In the genomic region with DNA sequence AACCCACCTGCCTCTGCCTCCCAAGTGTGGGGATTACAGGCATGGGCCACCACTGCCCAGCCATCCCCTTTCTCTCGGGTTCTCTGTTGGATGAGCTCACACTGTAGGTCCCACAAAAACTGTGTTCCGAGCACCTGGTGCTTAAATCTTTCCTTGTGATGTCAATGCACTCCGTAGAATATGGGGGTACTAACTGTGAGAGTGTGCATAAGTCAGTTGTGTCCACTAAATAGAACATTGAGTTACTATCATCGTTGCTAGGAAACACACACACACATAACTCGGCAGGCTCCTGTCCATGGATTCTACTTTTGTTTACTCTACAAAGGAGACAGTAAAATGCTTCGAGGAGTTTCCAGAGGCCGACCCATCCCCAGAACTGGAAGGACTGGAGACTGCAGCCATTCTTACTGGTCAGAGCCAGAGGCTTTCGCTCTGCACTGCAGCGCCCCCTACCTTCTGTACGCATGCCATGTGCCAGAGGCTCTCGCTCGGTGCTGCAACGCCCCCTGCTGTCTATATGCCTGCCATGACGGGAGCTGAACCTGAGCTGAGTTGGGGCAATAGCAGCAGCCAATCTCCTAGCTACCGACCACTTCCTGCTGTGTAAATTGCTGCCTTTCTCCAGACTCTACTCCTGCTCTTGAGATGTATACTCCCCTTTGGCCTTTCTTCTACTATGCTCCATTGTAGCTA, we compare ENCODE assay signal across 8 mouse cellular contexts. TPM values are rescaled to one million over a fixed set of nuclear protein-coding genes. Genes with fewer than 3 reads are reported as not detected.
DNase-seq lines count a peak whose midpoint lies in the region; ATAC-seq and TF ChIP-seq lines count a peak whose summit lies in the region.

No protein-coding gene starts in this region.

- H3K36me3 ChIP-seq in C2C12 (ENCODE audit: control insufficient read depth, insufficient read depth), result no peaks in the 10 kb centered on the region
- peaks cover 10% of the 10 kb centered on the region; the same call in 1 of the 2 replicates for H3K36me3 ChIP-seq in heart, embryonic 12.5 days
- H3K36me3 ChIP-seq in kidney, embryonic 16.5 days (ENCODE audit: insufficient read depth, low read length), result no peaks in the 10 kb centered on the region
- H3K36me3 ChIP-seq in liver, adult 2 months (ENCODE audit: control insufficient read depth, insufficient read depth, low read length), result no peaks in the 10 kb centered on the region
- H3K36me3 ChIP-seq in myocyte (ENCODE audit: control insufficient read depth, insufficient read depth), result no peaks in the 10 kb centered on the region

- ATAC-seq in erythroblast, adult 5-6 weeks (replicated peaks; ENCODE audit: low FRiP score, poor library complexity, severe bottlenecking), result peak; percentile 91
- ATAC-seq in heart, embryonic 12.5 days (ENCODE audit: insufficient number of reproducible peaks, low FRiP score), result peak; percentile 82
- ATAC-seq in kidney, embryonic 16.5 days (ENCODE audit: low FRiP score, low TSS enrichment), result peak; percentile 89

- H3K9me3 ChIP-seq in heart, embryonic 12.5 days (replicated peaks), result no peaks in the 10 kb centered on the region
- H3K9me3 ChIP-seq in kidney, embryonic 16.5 days (ENCODE audit: low read length), result no peaks in the 10 kb centered on the region

- no peak overlapping the region for H3K9ac ChIP-seq in heart, embryonic 12.5 days
- H3K9ac ChIP-seq in kidney, embryonic 16.5 days (replicated peaks; ENCODE audit: low read length), result no peak overlapping the region; the same call in 1 of the 2 replicates
- no peak overlapping the region for H3K9ac ChIP-seq in liver, adult 2 months (ENCODE audit: low read depth, low read length)

- 0 out of 2 replicates have a peak overlapping the region, but pooled peaks have one; percentile 1 for H3K4me2 ChIP-seq in heart, embryonic 12.5 days
- no peak overlapping the region for H3K4me2 ChIP-seq in kidney, embryonic 16.5 days (replicated peaks; ENCODE audit: low read depth, low read length)
- peak overlapping the region; percentile 31 for H3K4me2 ChIP-seq in myocyte (ENCODE audit: low read depth)

- H3K4me3 ChIP-seq in C2C12 (ENCODE audit: insufficient read depth, poor library complexity, severe bottlenecking) (no peak overlapping the region), myocyte (no peak overlapping the region)
- no peak overlapping the region for H3K4me3 ChIP-seq in heart, embryonic 12.5 days
- H3K4me3 ChIP-seq in kidney, embryonic 16.5 days (ENCODE audit: low read length), result no peak overlapping the region
- no peak overlapping the region for H3K4me3 ChIP-seq in liver, adult 2 months (ENCODE audit: insufficient read depth, low read depth, low read length)

- TF ChIP-seq POLR2A in liver, adult 2 months (IDR thresholded peaks at IDR 0.05; ENCODE audit: extremely low read depth, insufficient read depth, low read length), result no peak
- TF ChIP-seq POLR2A in myocyte (IDR thresholded peaks at IDR 0.05; ENCODE audit: insufficient read length, low read depth), result no peak

- H3K79me2 ChIP-seq in C2C12 (ENCODE audit: control insufficient read depth, insufficient read depth), result no peaks in the 10 kb centered on the region
- H3K79me2 ChIP-seq in liver, adult 2 months (ENCODE audit: control insufficient read depth, insufficient read depth, low read length), result no peaks in the 10 kb centered on the region
- no peaks in the 10 kb centered on the region for H3K79me2 ChIP-seq in myocyte (ENCODE audit: control insufficient read depth, insufficient read depth)

- H3ac ChIP-seq in C2C12 (ENCODE audit: control insufficient read depth, insufficient read length, low read depth) (no peak overlapping the region), myocyte (ENCODE audit: control insufficient read depth, insufficient read length) (no peak overlapping the region)

- TF ChIP-seq CTCF in C2C12 (IDR thresholded peaks at IDR 0.05; ENCODE audit: control insufficient read depth, insufficient read depth, insufficient read length), result peak; percentile 100
- TF ChIP-seq CTCF in liver, adult 2 months (IDR thresholded peaks at IDR 0.05; ENCODE audit: low read depth, low read length), result peak; percentile 100

- no peaks in the 10 kb centered on the region for H3K27me3 ChIP-seq in C2C12 (ENCODE audit: control insufficient read depth, insufficient read depth, insufficient read length)
- peaks cover 21% of the 10 kb centered on the region for H3K27me3 ChIP-seq in heart, embryonic 12.5 days (replicated peaks)
- no peaks in the 10 kb centered on the region for H3K27me3 ChIP-seq in kidney, embryonic 16.5 days (ENCODE audit: insufficient read depth, low read length)
- no peaks in the 10 kb centered on the region for H3K27me3 ChIP-seq in liver, adult 2 months (ENCODE audit: control insufficient read depth, insufficient read depth, low read length)
- H3K27me3 ChIP-seq in myocyte (ENCODE audit: control insufficient read depth, insufficient read depth, insufficient read length), result no peaks in the 10 kb centered on the region

- no peaks in the 10 kb centered on the region for H3K79me3 ChIP-seq in C2C12 (ENCODE audit: low read depth)

- H3K4me1 ChIP-seq in heart, embryonic 12.5 days (replicated peaks), result no peaks in the 10 kb centered on the region; the same call in 1 of the 2 replicates
- H3K4me1 ChIP-seq in kidney, embryonic 16.5 days (ENCODE audit: insufficient read depth, low read length), result no peaks in the 10 kb centered on the region
- H3K4me1 ChIP-seq in liver, adult 2 months (ENCODE audit: control insufficient read depth, insufficient read depth, low read length), result no peaks in the 10 kb centered on the region

- H3K27ac ChIP-seq in heart, embryonic 12.5 days (ENCODE audit: poor library complexity, severe bottlenecking), result no peak overlapping the region
- no peak overlapping the region for H3K27ac ChIP-seq in kidney, embryonic 16.5 days (ENCODE audit: low read length)
- no peak overlapping the region for H3K27ac ChIP-seq in liver, adult 2 months (replicated peaks; ENCODE audit: insufficient read depth, low read depth, low read length)

- WGBS in heart, embryonic 12.5 days, result 25% methylated on average over 15 of the region's 15 CpGs
- WGBS in kidney, embryonic 16.5 days, result 22% methylated on average over 15 of the region's 15 CpGs
- WGBS in liver, adult 2 months, result 23% methylated on average over 15 of the region's 15 CpGs

- DNase-seq in brain, adult 2 months (ENCODE audit: low read depth, low spot score), result peak; percentile 96
- peak; percentile 74 for DNase-seq in liver, adult 2 months (ENCODE audit: extremely low read depth, low read depth, low spot score)
- peak; percentile 92 to 98 for DNase-seq in spleen, postnatal 4 days (ENCODE audit: low spot score in 2 of 2)

TF ChIP-seq in C2C12, 6 proteins besides CTCF, POLR2A, EP300 and RAD21 (continues in another document):
- peak; percentile 100 for TF ChIP-seq MAX (IDR thresholded peaks at IDR 0.05)

RNA-seq across cellular contexts. Expression of a gene that starts 8.1 kb away (rescaled TPM):
- 17.6 TPM for polyA plus RNA-seq in C2C12 (2012; fragmentation: generic; extraction: Trizol)
- total RNA-seq in erythroblast, adult 5-6 weeks (2015; ENCODE audit: low replicate concordance), result 0.58 and 5.0 TPM in 2 replicates
- total RNA-seq in erythroblast, adult 5-6 weeks (2017; ENCODE audit: low replicate concordance), result 0.60 and 1.3 TPM in 2 replicates
- 23.2 and 24.9 TPM in 2 replicates for polyA plus RNA-seq in heart, embryonic 12.5 days (2016; fragmentation: Nextera tagmentation; extraction: Ambion mirVana)
- polyA plus RNA-seq in kidney, embryonic 16.5 days (2015; fragmentation: Nextera tagmentation; extraction: Ambion mirVana), result 44.0 and 46.9 TPM in 2 replicates
- 3.1 and 5.7 TPM in 2 replicates for total RNA-seq in liver, adult 2 months (2014; rRNA removed)
- 25.1 and 28.3 TPM in 2 replicates for polyA plus RNA-seq in liver, adult 2 months (2012; rRNA removed)
- 19.7 TPM for polyA plus RNA-seq in myocyte (2012; fragmentation: generic; extraction: Trizol)

RNA-seq across cellular contexts. Expression of a gene that starts 8.2 kb away (rescaled TPM):
- polyA plus RNA-seq in C2C12 (2012; fragmentation: generic; extraction: Trizol) (187 TPM), myocyte (2012; fragmentation: generic; extraction: Trizol) (179 TPM)
- total RNA-seq in erythroblast, adult 5-6 weeks (2015; ENCODE audit: low replicate concordance), result 22.8 and 28.4 TPM in 2 replicates
- total RNA-seq in erythroblast, adult 5-6 weeks (2017; ENCODE audit: low replicate concordance), result 16.2 and 18.1 TPM in 2 replicates
- polyA plus RNA-seq in heart, embryonic 12.5 days (2016; fragmentation: Nextera tagmentation; extraction: Ambion mirVana), result 139 and 140 TPM in 2 replicates
- 230 and 239 TPM in 2 replicates for polyA plus RNA-seq in kidney, embryonic 16.5 days (2015; fragmentation: Nextera tagmentation; extraction: Ambion mirVana)
- total RNA-seq in liver, adult 2 months (2014; rRNA removed), result 81.9 and 89.7 TPM in 2 replicates
- 97.9 and 99.5 TPM in 2 replicates for polyA plus RNA-seq in liver, adult 2 months (2012; rRNA removed)

RNA-seq across cellular contexts. Expression of a gene that starts 13.3 kb away (rescaled TPM):
- polyA plus RNA-seq in C2C12 (2012; fragmentation: generic; extraction: Trizol) (774 TPM), myocyte (2012; fragmentation: generic; extraction: Trizol) (130 TPM)
- total RNA-seq in erythroblast, adult 5-6 weeks (2015; ENCODE audit: low replicate concordance), result 7.1 and 52.7 TPM in 2 replicates
- 0.77 and 7.7 TPM in 2 replicates for total RNA-seq in erythroblast, adult 5-6 weeks (2017; ENCODE audit: low replicate concordance)
- polyA plus RNA-seq in heart, embryonic 12.5 days (2016; fragmentation: Nextera tagmentation; extraction: Ambion mirVana), result 3.5 and 5.3 TPM in 2 replicates
- 3.4 and 9.0 TPM in 2 replicates for polyA plus RNA-seq in kidney, embryonic 16.5 days (2015; fragmentation: Nextera tagmentation; extraction: Ambion mirVana)
- total RNA-seq in liver, adult 2 months (2014; rRNA removed), result 0.54 and 0.55 TPM in 2 replicates
- 0.07 and 0.12 TPM in 2 replicates for polyA plus RNA-seq in liver, adult 2 months (2012; rRNA removed)

RNA-seq across cellular contexts. Expression of a gene that starts 20.3 kb away (rescaled TPM):
- polyA plus RNA-seq in C2C12 (2012; fragmentation: generic; extraction: Trizol) (64.7 TPM), myocyte (2012; fragmentation: generic; extraction: Trizol) (58.3 TPM)
- 10.0 and 12.5 TPM in 2 replicates for total RNA-seq in erythroblast, adult 5-6 weeks (2015; ENCODE audit: low replicate concordance)
- 6.4 and 8.5 TPM in 2 replicates for total RNA-seq in erythroblast, adult 5-6 weeks (2017; ENCODE audit: low replicate concordance)
- 48.0 and 48.3 TPM in 2 replicates for polyA plus RNA-seq in heart, embryonic 12.5 days (2016; fragmentation: Nextera tagmentation; extraction: Ambion mirVana)
- 89.9 and 91.0 TPM in 2 replicates for polyA plus RNA-seq in kidney, embryonic 16.5 days (2015; fragmentation: Nextera tagmentation; extraction: Ambion mirVana)
- total RNA-seq in liver, adult 2 months (2014; rRNA removed), result 52.1 and 52.4 TPM in 2 replicates
- polyA plus RNA-seq in liver, adult 2 months (2012; rRNA removed), result 69.7 and 70.6 TPM in 2 replicates

RNA-seq across cellular contexts. Expression of a gene that starts 44.0 kb away (rescaled TPM):
- 51.7 TPM for polyA plus RNA-seq in C2C12 (2012; fragmentation: generic; extraction: Trizol)
- total RNA-seq in erythroblast, adult 5-6 weeks (2015; ENCODE audit: low replicate concordance), result 9.0 TPM in 1 of 2 replicates, not detected in the other
- not detected in 2 replicates for total RNA-seq in erythroblast, adult 5-6 weeks (2017; ENCODE audit: low replicate concordance)
- 1.1 and 1.9 TPM in 2 replicates for polyA plus RNA-seq in heart, embryonic 12.5 days (2016; fragmentation: Nextera tagmentation; extraction: Ambion mirVana)
- 2.1 and 4.3 TPM in 2 replicates for polyA plus RNA-seq in kidney, embryonic 16.5 days (2015; fragmentation: Nextera tagmentation; extraction: Ambion mirVana)
- total RNA-seq in liver, adult 2 months (2014; rRNA removed), result not detected in 2 replicates
- 0.28 and 0.86 TPM in 2 replicates for polyA plus RNA-seq in liver, adult 2 months (2012; rRNA removed)
- polyA plus RNA-seq in myocyte (2012; fragmentation: generic; extraction: Trizol), result 183 TPM

Comparison
In these comparisons a context has a peak if more than half of its experiments do, and no peak if none do; other contexts are left out.
1. RNA of a gene that starts 13.3 kb away (polyA plus RNA-seq): 774 TPM in C2C12 (single experiment) and 130 TPM in myocyte (single experiment); 3.5 to 5.3 TPM in heart, embryonic 12.5 days, 3.4 to 9.0 TPM in kidney, embryonic 16.5 days and 0.07 to 0.12 TPM in liver, adult 2 months; every median in the first group is over 10 times any median in the second.
2. Peak in every context shown above with its lines, with median percentiles within 50 percentile points of each other: DNase-seq and ATAC-seq.